Mouse (Mus musculus): ENCODE measurements around the gene Npr1. TPM values are rescaled to one million over a fixed set of nuclear protein-coding genes. Genes with fewer than 3 reads are reported as not detected.

Gene Npr1
- polyA plus RNA-seq, 1 experiment, result 64.8 TPM

DNA sequence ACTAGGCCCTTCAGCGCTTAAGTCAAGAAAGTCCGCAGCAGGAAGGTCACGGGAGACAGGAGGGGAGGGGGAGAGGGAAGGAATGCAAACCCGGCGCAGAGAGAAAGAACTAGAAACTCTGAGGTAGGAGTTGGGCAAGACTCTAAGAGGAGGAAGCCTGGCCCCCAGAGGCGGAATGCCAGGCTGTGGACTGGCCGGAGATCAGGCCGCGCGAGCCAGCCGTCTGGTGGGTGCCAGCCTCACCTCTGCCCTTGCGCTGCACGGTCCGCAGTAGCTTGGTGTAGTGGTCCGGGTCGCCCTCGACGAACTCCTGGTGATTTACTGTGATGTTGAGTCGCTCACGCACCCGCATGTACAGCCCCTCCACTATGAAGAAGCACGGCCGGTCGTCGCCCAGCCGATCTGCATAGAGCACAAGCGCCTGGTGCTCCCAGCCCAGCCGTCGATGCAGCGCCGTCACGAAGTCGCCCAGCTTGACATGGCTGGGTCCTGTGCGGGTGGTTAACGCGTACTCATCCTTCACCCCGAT is 1.1 kb downstream of the Npr1 start:
- H3K27ac ChIP-seq (ENCODE audit: control insufficient read depth, insufficient read depth, low read depth, low read length), result peak overlapping the region; percentile 80
- peaks cover 10% of the 10 kb centered on the region for H3K4me1 ChIP-seq (ENCODE audit: control insufficient read depth, insufficient read depth, low read length)
- H3K36me3 ChIP-seq (ENCODE audit: control insufficient read depth, insufficient read depth, low read length), result no peaks in the 10 kb centered on the region
- H3K4me3 ChIP-seq (ENCODE audit: control insufficient read depth, low read depth, low read length), result peak overlapping the region; percentile 74
- H3K27me3 ChIP-seq (ENCODE audit: control insufficient read depth, insufficient read depth, low read length), result peaks cover 3% of the 10 kb centered on the region; the same call in 1 of the 2 replicates
- TF ChIP-seq POLR2A (IDR thresholded peaks at IDR 0.05; ENCODE audit: control insufficient read depth, low read depth, low read length) (no peak), CTCF (IDR thresholded peaks at IDR 0.05; ENCODE audit: control insufficient read depth, insufficient read depth, insufficient replicate concordance, low read depth, low read length) (no peak)

DNA sequence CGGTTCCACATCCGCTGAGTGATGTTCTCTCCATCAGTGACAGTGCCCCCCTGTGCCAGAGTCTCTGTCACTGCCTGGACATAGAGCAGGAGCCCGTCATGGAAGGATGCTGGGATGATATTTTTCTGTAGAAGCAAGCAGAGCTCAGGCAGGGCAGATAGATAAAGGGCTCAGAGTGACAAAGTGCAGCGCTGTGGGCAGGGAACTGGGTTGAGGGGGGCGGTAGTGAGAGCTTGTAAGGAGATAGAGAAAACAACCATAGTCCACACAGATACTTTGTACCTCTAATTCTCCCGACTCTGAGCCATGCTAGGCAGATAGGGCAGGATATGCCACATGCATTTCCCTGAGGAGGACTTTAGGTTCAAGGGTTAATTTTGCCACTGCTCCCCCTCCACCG is 3.1 kb downstream of the Npr1 start:
- Histone ChIP-seq H3K27me3 (ENCODE audit: control insufficient read depth, insufficient read depth, low read length) (peaks cover 3% of the 10 kb centered on the region; the same call in 1 of the 2 replicates), H3K36me3 (ENCODE audit: control insufficient read depth, insufficient read depth, low read length) (no peaks in the 10 kb centered on the region), H3K4me3 (ENCODE audit: control insufficient read depth, low read depth, low read length) (no peak overlapping the region), H3K27ac (ENCODE audit: control insufficient read depth, insufficient read depth, low read depth, low read length) (no peak overlapping the region), H3K4me1 (ENCODE audit: control insufficient read depth, insufficient read depth, low read length) (peaks cover 10% of the 10 kb centered on the region)
- TF ChIP-seq POLR2A (IDR thresholded peaks at IDR 0.05; ENCODE audit: control insufficient read depth, low read depth, low read length), result no peak
- TF ChIP-seq CTCF (IDR thresholded peaks at IDR 0.05; ENCODE audit: control insufficient read depth, insufficient read depth, insufficient replicate concordance, low read depth, low read length), result no peak

DNA sequence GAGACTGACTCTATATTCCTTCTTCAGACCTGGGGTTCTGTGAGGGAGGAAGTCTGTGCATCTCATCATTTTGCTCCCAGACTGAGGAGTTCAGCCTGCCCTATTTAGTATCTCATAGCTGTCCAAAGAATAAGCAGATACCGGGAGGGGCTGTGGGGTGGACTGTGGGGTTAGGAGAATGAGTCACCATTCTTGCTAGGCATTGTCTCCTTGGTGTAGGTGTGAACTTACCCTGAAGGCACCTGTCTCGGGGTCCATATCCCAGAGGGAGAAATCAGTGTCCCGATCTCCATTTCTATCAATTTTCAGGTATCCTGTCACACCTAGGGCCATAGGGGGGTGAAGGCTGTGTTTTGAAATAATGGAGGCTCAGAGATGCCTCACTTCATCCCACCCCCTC is 3.7 kb downstream of the Npr1 start:
- H3K27ac ChIP-seq (ENCODE audit: control insufficient read depth, insufficient read depth, low read depth, low read length), result no peak overlapping the region
- no peaks in the 10 kb centered on the region for H3K36me3 ChIP-seq (ENCODE audit: control insufficient read depth, insufficient read depth, low read length)
- peaks cover 3% of the 10 kb centered on the region; the same call in 1 of the 2 replicates for H3K27me3 ChIP-seq (ENCODE audit: control insufficient read depth, insufficient read depth, low read length)
- TF ChIP-seq POLR2A (IDR thresholded peaks at IDR 0.05; ENCODE audit: control insufficient read depth, low read depth, low read length) (no peak), CTCF (IDR thresholded peaks at IDR 0.05; ENCODE audit: control insufficient read depth, insufficient read depth, insufficient replicate concordance, low read depth, low read length) (no peak)
- peaks cover 10% of the 10 kb centered on the region for H3K4me1 ChIP-seq (ENCODE audit: control insufficient read depth, insufficient read depth, low read length)
- no peak overlapping the region for H3K4me3 ChIP-seq (ENCODE audit: control insufficient read depth, low read depth, low read length)

DNA sequence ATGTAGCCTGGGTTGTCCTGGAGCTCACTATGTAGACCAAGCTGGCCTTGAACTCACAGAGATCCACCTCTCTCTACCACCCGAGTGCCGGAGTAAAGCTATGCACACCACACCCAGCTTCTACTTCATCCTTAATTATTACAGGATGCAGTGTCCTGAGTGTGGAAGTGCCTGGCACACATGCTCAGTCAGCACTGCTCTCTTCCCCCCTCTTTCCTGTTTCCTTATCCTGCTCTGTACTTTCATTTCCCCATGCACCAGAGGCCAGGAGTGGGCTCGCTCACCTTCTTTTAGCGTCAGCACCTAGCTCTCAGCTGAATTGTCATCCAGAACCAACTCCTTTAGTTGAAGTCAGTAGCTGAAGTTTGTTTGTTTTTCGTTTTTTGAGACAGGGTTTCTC is 5.4 kb downstream of the Npr1 start:
- H3K27me3 ChIP-seq (ENCODE audit: control insufficient read depth, insufficient read depth, low read length), result 0 out of 2 replicates have a peak, but pooled peaks cover under 1% of the 10 kb centered on the region
- TF ChIP-seq POLR2A (IDR thresholded peaks at IDR 0.05; ENCODE audit: control insufficient read depth, low read depth, low read length) (no peak), CTCF (IDR thresholded peaks at IDR 0.05; ENCODE audit: control insufficient read depth, insufficient read depth, insufficient replicate concordance, low read depth, low read length) (no peak)
- H3K36me3 ChIP-seq (ENCODE audit: control insufficient read depth, insufficient read depth, low read length), result no peaks in the 10 kb centered on the region
- no peak overlapping the region for H3K4me3 ChIP-seq (ENCODE audit: control insufficient read depth, low read depth, low read length)
- H3K4me1 ChIP-seq (ENCODE audit: control insufficient read depth, insufficient read depth, low read length), result peaks cover 7% of the 10 kb centered on the region
- no peak overlapping the region for H3K27ac ChIP-seq (ENCODE audit: control insufficient read depth, insufficient read depth, low read depth, low read length)

DNA sequence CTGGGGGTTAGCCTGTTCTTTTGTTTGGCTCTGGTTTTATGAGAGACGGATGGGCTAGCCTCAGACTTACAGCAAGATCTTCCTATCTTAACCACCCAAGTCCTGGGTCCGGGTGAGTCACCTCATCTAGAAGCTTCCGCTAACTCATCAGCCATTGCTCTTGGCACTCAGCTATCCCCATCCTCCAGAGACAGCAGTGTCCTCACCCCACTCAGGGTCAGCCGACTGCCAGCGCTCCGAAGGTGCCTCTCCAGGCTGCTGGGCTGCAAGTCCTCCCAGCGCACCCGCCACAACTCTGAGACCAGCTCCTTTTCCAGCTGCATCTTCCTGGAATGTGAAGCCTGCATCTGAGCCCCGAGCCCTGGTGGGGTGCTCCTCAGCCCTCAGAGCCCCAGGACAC is 5.9 kb downstream of the Npr1 start:
- Histone ChIP-seq H3K4me1 (ENCODE audit: control insufficient read depth, insufficient read depth, low read length) (peaks cover 3% of the 10 kb centered on the region), H3K27me3 (ENCODE audit: control insufficient read depth, insufficient read depth, low read length) (no peaks in the 10 kb centered on the region), H3K4me3 (ENCODE audit: control insufficient read depth, low read depth, low read length) (no peak overlapping the region), H3K27ac (ENCODE audit: control insufficient read depth, insufficient read depth, low read depth, low read length) (no peak overlapping the region), H3K36me3 (ENCODE audit: control insufficient read depth, insufficient read depth, low read length) (no peaks in the 10 kb centered on the region)
- TF ChIP-seq POLR2A (IDR thresholded peaks at IDR 0.05; ENCODE audit: control insufficient read depth, low read depth, low read length) (no peak), CTCF (IDR thresholded peaks at IDR 0.05; ENCODE audit: control insufficient read depth, insufficient read depth, insufficient replicate concordance, low read depth, low read length) (no peak)

DNA sequence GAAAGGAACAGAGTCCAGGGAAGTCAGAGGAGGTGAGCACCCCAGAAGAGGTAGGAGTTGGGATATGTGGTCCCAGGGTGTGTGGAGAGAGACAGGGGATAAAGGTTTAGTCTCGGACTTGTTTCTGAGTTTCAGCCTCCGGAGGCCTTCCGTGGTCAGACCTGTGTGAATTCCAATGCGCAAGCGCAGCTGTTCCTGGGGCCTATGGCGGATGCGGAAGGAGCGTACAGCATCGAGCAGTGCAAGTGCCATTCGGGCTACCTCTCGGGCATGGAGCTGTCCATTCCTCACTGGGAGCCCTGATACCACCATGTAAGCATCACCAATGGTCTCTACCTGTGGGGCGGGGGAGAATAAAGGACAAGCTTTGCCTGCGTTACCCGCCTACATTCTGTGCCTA is 10.7 kb downstream of the Npr1 start:
- H3K27me3 ChIP-seq (ENCODE audit: control insufficient read depth, insufficient read depth, low read length), result no peaks in the 10 kb centered on the region
- 0 out of 2 replicates have a peak, but pooled peaks cover 1% of the 10 kb centered on the region for H3K36me3 ChIP-seq (ENCODE audit: control insufficient read depth, insufficient read depth, low read length)
- TF ChIP-seq POLR2A (IDR thresholded peaks at IDR 0.05; ENCODE audit: control insufficient read depth, low read depth, low read length) (peak; percentile 74), CTCF (IDR thresholded peaks at IDR 0.05; ENCODE audit: control insufficient read depth, insufficient read depth, insufficient replicate concordance, low read depth, low read length) (no peak)
- H3K27ac ChIP-seq (ENCODE audit: control insufficient read depth, insufficient read depth, low read depth, low read length), result no peak overlapping the region; the same call in 1 of the 2 replicates
- peaks cover 4% of the 10 kb centered on the region for H3K4me1 ChIP-seq (ENCODE audit: control insufficient read depth, insufficient read depth, low read length)
- peak overlapping the region; percentile 89 for H3K4me3 ChIP-seq (ENCODE audit: control insufficient read depth, low read depth, low read length)

DNA sequence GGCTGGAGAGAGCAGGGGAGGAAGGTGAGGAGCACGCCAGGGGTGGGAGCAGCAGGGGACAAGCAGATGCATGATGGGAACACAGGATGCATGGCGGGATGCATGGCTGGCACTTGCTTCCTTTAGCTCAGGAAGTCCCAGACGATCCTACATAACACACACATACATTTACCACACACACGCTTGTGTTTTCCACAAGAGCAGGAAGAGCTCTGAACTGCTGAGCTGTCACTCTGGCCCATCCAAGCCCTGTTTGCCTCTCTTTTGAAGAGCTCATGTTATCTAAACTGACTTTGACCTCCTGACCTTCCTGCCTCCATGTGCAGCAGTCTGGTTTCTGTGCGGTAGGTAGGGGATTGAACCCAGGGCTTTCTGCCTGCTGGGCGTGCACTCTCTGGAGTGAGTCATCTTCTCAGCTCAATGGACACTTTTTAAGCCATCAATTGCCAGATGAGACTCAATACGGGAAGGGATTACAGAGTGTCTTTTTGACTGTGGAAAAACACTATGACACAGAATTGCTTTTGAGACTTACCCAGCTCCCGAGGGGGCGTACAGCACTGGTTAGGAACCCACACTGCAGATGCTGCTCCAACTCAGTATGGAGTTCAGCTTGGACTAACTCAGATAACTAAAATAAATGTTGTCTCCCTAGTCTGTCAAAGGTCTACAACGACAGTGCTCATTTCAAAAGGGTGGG is 14.1 kb downstream of the Npr1 start:
- Histone ChIP-seq H3K4me1 (ENCODE audit: control insufficient read depth, insufficient read depth, low read length) (peaks cover 12% of the 10 kb centered on the region), H3K4me3 (ENCODE audit: control insufficient read depth, low read depth, low read length) (no peak overlapping the region), H3K36me3 (ENCODE audit: control insufficient read depth, insufficient read depth, low read length) (0 out of 2 replicates have a peak, but pooled peaks cover 1% of the 10 kb centered on the region), H3K27me3 (ENCODE audit: control insufficient read depth, insufficient read depth, low read length) (no peaks in the 10 kb centered on the region), H3K27ac (ENCODE audit: control insufficient read depth, insufficient read depth, low read depth, low read length) (peak overlapping the region; percentile 3; the same call in 1 of the 2 replicates)
- TF ChIP-seq CTCF (IDR thresholded peaks at IDR 0.05; ENCODE audit: control insufficient read depth, insufficient read depth, insufficient replicate concordance, low read depth, low read length) (no peak), POLR2A (IDR thresholded peaks at IDR 0.05; ENCODE audit: control insufficient read depth, low read depth, low read length) (no peak)

All from testis, adult 2 months (tissue).